Mouse (Mus musculus) A20 (cell line): ENCODE results near the gene Fblim1.

ENCODE experiments used
- DNase-seq: peaks from one replicate; pipeline ENCODE4 v3.0.0-alpha.2; 2011; ENCODE audit warnings: low read depth, low spot score

Fblim1 gene

GRCm38 (mm10) chr4:141625774-141626550 lies 20.1 kb upstream of the Fblim1 start:
- no peak for DNase-seq

GRCm38 (mm10) chr4:141624983-141625773 lies 19.3 kb upstream of the Fblim1 start:
- DNase-seq, result peak; percentile 91

DNA sequence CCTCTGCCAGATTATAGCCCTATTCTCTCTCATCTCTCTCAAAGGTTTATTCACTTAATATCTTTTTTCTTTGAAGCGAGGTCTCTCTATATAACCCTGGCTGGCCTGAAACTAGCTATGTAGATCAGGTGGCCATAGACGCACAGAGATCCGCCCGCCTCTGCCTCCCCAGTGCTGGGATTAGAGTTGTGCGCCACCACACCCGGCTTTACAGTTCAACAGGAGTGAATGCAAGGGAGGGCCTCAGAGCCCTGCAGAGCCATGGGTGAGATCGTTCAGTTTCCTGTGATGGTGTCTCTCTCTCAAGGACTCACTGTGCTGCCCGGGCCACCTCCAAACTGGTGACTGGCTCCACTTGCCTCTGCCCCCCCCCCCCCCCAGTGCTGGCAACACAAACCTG lies 18.2 kb upstream of the Fblim1 start:
- DNase-seq, result peak; percentile 15

DNA sequence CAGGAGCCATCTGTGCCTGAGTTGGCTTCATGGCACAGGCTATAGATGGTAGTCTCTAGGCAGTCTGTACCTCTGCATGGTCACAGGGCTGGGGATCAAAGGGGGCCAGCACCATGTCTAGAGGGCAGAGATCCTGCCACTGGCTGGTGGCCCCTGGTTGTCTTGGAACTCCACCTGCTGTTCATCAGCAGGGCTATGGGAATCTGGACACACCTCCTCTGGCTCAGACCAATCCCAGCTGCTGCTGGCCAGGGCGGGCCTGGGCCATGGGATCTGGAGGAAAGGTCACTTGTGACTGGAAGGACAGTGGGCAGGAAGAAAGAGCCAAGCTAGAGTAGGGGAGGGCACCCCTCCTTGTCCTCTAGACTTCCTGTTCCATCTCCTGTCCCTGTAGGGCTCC lies 17.8 kb upstream of the Fblim1 start, which contains the start of gene Slc25a34:
TSS of gene Slc25a34 (minus strand) at position 156 of the 400 bp plus-strand sequence.
- DNase-seq, result no peak

DNA sequence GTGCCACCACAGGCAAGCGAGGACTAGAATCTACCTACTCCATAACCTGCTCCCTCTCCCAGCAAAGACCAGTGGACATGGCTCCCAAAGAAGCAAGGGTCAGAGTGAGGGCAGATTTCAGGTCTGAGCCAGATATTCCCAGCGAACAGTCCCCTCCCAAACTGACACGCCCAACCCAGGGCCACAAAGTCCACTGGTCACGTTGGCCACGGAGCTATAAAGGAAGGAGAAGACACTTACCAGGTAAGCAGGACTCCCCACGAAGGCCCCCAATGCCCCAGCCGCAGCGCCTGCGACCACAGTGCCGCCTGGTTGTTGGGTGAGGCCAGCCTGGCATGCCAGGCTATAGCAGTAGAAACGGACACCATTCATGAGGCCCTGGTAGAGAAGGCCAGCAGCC lies 17.1 kb upstream of the Fblim1 start:
- DNase-seq, result no peak

DNA sequence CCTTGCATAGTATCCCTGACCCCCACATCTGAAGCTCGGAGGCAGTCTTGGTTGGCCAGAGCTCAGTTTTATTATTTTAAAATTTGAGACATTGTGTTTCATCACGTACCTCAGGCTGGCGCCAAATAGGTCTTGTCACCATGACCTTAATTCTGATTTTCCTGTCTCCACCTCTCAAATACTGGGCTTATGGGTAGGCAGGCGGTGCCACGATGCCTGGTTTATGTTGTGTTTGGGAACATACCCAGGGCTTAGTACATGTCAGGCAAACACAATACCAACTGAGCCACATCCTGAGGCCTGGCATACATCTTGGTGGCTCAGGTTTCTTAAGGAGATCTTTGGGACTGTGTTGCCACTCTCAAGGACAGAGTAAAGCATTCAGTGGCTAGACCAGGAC lies 16.7 kb upstream of the Fblim1 start:
- no peak for DNase-seq

- DNase-seq, result no peak
These were observed 16.2 kb upstream of the Fblim1 start for GRCm38 (mm10) chr4:141622091-141622490.

- no peak for DNase-seq
These were observed 15.4 kb upstream of the Fblim1 start for GRCm38 (mm10) chr4:141621297-141621696.

DNA sequence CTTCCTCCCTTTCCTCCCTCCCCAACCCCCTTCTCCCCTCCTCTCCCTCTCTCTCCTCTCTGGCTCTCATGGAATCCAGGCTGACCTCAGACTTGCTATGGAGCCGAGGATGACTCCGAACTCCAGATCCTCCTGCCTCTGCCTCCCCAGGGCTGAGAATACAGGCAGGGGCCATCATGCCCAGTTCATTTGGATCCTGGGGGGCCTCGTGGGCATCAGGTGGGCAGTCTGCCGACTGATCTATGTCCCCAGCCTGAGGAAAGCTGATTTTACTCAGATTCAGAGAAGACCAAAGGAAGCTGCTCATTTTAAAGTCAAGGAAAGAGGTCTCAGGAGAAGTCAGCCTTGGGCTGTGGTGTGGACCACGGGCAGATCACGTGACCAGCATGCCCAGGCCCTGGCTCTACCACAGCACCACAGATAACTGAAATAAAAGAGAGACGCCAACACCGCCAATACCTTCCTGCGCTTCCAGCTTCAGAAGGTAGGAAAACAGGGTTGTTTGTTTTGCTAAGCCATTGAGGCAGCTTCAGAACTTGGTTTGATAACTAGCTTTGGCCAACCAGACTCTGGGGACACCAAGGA lies 13.5 kb upstream of the Fblim1 start:
- no peak for DNase-seq

- DNase-seq, result peak; percentile 74
These were observed 12.8 kb upstream of the Fblim1 start, which contains the start of gene Tmem82 for GRCm38 (mm10) chr4:141618565-141619243. Gene Tmem82, minus strand, starts transcription at chr4:141618633.

DNA sequence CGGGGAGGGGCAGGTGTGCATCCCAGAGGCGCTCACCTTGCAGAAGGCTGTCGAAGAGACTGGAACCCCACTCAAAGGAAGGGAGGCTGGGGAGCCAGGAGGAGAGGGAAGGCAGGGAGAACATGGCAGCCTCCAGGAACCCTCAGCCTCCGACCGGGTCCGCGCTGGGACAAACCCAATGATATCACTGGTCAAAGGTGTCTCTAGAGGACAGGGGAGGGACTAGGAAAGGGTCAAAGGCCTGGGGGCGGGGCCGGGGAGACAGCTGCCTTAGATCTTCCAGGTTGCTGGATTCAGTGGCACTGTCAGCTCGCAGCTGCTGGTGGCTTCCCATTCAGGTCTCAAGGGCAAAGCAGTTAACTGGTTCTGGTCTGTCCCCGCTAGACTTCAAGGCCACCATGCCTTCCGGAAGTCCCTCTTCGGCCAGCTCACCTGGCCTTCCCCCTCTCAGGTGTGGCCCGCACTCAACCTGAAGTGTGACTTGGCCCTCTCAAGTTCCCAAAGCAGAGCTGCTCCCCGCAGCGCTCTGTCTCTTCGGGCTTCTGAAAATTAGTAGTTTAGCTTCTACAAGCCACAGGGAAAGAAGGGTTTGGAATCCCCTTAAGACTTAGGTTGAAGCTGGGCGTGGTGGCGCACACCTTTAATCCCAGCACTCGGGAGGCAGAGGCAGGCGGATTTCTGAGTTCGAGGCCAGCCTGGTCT lies 12.1 kb upstream of the Fblim1 start:
- peak; percentile 56 for DNase-seq

DNA sequence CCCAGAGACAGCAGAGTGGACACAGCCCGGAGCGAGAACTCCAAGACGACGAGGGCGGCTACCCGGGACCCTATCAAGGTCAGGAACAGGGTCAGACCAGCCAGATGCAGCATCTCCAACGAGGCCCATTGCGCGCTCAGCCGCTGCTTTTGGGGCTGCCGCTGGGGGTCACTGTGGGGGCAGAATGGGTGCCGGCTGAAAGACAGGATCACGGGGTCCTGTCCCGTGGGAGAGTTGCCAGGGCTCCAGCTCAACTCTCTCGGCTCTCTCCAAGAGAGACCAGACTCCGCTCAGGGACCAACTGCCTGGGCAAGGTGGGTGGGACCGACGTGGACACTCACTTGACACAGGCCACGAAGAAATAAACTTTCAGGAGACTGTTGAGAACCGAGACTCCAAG lies 11.4 kb upstream of the Fblim1 start:
- DNase-seq, result peak; percentile 76

GRCm38 (mm10) chr4:141616811-141617210 lies 10.9 kb upstream of the Fblim1 start:
- no peak for DNase-seq

- DNase-seq, result no peak
These were observed 9.1 kb upstream of the Fblim1 start for GRCm38 (mm10) chr4:141614946-141615345.

GRCm38 (mm10) chr4:141609538-141609937 lies 3.6 kb upstream of the Fblim1 start:
- DNase-seq, result no peak

DNA sequence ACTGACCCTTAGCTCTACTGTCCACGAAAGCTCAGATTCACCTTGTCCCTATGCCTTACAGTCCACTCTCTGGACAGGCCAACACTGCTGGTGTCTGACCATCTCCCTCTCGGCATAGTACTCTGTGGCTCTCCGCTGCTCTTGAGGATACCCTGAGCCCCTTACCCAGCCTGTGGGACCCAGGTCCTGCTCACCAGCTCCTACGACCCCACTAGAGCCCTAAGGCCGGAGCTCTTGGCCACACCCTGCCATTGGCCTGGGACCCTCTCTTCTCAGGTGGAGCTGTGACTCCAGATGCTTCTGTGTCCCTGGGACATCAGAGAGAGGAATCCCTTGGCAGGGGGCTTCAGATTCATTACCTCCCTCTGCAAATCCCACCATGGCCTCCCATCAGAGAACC lies 475 bp downstream of the Fblim1 start:
- DNase-seq, result no peak

GRCm38 (mm10) chr4:141604493-141604892 lies 1.4 kb downstream of the Fblim1 start:
- DNase-seq, result no peak

DNA sequence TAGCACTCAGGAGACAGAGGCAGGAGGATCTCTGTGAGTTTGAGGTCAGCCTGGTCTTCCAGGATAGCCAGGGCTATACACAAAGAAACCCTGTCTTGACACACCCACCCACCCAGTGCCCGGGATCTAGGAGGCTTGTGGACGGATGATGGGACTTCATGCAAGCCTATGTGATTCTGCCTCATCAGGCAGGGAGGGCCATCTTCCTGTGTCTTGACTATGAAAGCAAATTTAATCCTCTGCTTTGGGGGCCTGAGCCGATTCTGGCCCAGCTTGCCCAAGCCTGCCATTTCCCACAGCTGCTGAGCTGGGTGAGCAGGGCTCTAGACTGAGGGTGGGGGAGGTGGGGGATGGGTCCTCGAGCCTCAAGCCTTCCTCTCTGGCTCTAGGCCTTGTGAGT lies 2.0 kb downstream of the Fblim1 start:
- no peak for DNase-seq

DNA sequence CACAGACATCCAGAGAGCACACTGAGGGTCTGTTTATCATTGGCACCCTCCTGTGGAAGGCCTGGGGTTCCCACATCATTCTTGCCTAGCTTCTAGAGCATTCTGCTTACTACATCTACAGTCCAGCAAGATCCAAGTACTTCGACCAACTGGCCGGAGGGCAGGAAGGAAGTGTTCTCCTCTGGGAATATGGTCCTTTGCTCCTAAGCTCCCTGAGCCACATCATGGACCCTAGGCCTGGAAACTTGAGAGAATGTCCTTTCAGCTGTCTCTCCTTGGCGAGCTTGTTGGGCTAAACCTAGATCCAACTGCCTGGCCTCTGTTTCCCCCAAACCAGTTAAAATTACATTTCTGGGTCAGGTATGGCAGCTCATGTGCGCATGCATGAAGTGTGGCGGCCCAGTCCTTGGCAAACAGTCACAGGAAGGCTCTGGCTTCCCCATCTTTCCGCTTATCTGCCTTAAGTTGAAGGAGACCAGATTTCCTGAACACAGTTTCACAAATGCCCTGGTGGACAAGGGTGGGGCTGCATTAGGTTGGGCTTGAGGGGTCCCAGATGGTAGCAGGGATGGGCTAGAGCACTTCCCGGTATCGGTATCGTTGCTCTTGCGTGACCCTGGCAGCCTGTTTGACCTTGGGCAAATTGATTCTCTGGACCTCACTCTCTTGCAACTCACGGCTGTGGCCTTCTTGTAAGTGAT lies 3.2 kb downstream of the Fblim1 start:
- no peak for DNase-seq

- no peak for DNase-seq
These were observed 4.6 kb downstream of the Fblim1 start for GRCm38 (mm10) chr4:141601148-141601862.
